Mouse (Mus musculus) lung, postnatal 0 days (tissue): ENCODE data around the gene Sgms1.

Experiments used
- CTCF ChIP-seq: IDR thresholded peaks from 2 replicates; pipeline ENCODE4 v1.5.1; 2016; ENCODE audit warnings: antibody characterized with exemption, mild to moderate bottlenecking
- EP300 ChIP-seq: IDR thresholded peaks from 2 replicates; pipeline ENCODE4 v1.6.1; 2016; ENCODE audit warnings: antibody characterized with exemption, mild to moderate bottlenecking, control low read depth

- TF ChIP-seq CTCF (no peak), EP300 (no peak)
These were observed 24.4 kb downstream of the Sgms1 start for GRCm38 (mm10) chr19:32365111-32365510.
